Mouse (Mus musculus) ovary, postnatal 10 days (tissue): Measurements from ENCODE around the gene Ccdc39.

Experiments used
- DNase-seq: peaks from one replicate; pipeline ENCODE4 v3.0.0; 2022; ENCODE audit warnings: low spot score

Gene Ccdc39

GRCm38 (mm10) chr3:33843801-33844632 lies at the start of gene Ccdc39:
Gene Ccdc39, minus strand, starts transcription at chr3:33844310.
- DNase-seq: peak; percentile 36

- DNase-seq: no peak
Measured at GRCm38 (mm10) chr3:33893433-33893832, 49.3 kb upstream of the Ccdc39 start.

GRCm38 (mm10) chr3:33887438-33887837 lies 43.3 kb upstream of the Ccdc39 start:
- DNase-seq: no peak

- no peak for DNase-seq
Measured at GRCm38 (mm10) chr3:33883105-33883504, 39.0 kb upstream of the Ccdc39 start.

- no peak for DNase-seq
Measured at GRCm38 (mm10) chr3:33882695-33883094, 38.6 kb upstream of the Ccdc39 start.

GRCm38 (mm10) chr3:33878661-33879060 lies 34.6 kb upstream of the Ccdc39 start:
- no peak for DNase-seq

- DNase-seq: no peak
Measured at GRCm38 (mm10) chr3:33874456-33875286, 30.6 kb upstream of the Ccdc39 start.

- DNase-seq: no peak
Measured at GRCm38 (mm10) chr3:33873837-33874236, 29.7 kb upstream of the Ccdc39 start.

GRCm38 (mm10) chr3:33873366-33873765 lies 29.3 kb upstream of the Ccdc39 start:
- DNase-seq: no peak

- no peak for DNase-seq
Measured at GRCm38 (mm10) chr3:33864000-33864540, 20.0 kb upstream of the Ccdc39 start.

- DNase-seq: no peak
Measured at GRCm38 (mm10) chr3:33858939-33859338, 14.8 kb upstream of the Ccdc39 start.

GRCm38 (mm10) chr3:33853062-33853461 lies 9.0 kb upstream of the Ccdc39 start:
- no peak for DNase-seq

- DNase-seq: no peak
Measured at GRCm38 (mm10) chr3:33850856-33851255, 6.7 kb upstream of the Ccdc39 start.

- DNase-seq: no peak
Measured at GRCm38 (mm10) chr3:33846639-33847038, 2.5 kb upstream of the Ccdc39 start.

- DNase-seq: no peak
Measured at GRCm38 (mm10) chr3:33838877-33839276, 5.2 kb downstream of the Ccdc39 start.

- DNase-seq: no peak
Measured at GRCm38 (mm10) chr3:33836576-33836975, 7.5 kb downstream of the Ccdc39 start.

GRCm38 (mm10) chr3:33832351-33832750 lies 11.8 kb downstream of the Ccdc39 start:
- no peak for DNase-seq

- DNase-seq: no peak
Measured at GRCm38 (mm10) chr3:33824135-33824946, 19.8 kb downstream of the Ccdc39 start.

- DNase-seq: no peak
Measured at GRCm38 (mm10) chr3:33807151-33807550, 37.0 kb downstream of the Ccdc39 start.

GRCm38 (mm10) chr3:33800513-33800820 lies 43.6 kb downstream of the Ccdc39 start:
- DNase-seq: no peak

- DNase-seq: peak; percentile 99
Measured at GRCm38 (mm10) chr3:33799617-33800512, 44.2 kb downstream of the Ccdc39 start, which contains the start of gene Ttc14. Gene Ttc14, plus strand, starts transcription at chr3:33799832.
